Mouse (Mus musculus) bone marrow macrophage, adult 2 months (primary cell): ENCODE measurements at regions not wholly inside any gene's neighbourhood (a gene's known extent, or its start where the extent isn't known, plus 50 kb on each side); places are given as distances from the start of the nearest gene placed in this dataset.

ENCODE experiments used
- CTCF ChIP-seq: IDR thresholded peaks from 2 replicates; pipeline ENCODE4 v1.5.1; 2012; ENCODE audit warnings: low read depth, mild to moderate bottlenecking, low read length, moderate library complexity
- POLR2A ChIP-seq: IDR thresholded peaks from 2 replicates; pipeline ENCODE4 v1.6.1; 2012; ENCODE audit warnings: mild to moderate bottlenecking, low read depth, low read length, borderline replicate concordance

DNA sequence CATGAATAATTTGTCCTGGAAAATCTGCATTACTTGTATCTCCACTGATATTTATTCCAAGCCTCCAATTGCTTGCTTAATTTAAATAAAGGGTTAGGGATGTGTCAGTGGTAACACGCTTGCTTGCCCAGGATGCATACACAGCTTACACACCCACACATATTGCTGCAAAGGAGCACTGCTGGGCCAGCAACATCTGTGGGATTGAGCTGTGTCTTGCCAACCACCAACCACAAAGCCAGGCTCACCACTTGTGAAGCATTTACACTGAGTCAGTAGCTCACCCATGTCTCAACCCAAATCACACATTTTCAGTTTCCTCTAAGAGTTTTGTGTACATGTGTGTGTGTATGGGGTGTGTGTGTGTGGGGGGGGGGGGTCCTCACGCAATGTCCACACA is 100.0 kb downstream of the Anxa5 start:
- TF ChIP-seq CTCF (no peak), POLR2A (no peak)
